Mouse (Mus musculus) hindbrain, postnatal 0 days (tissue): Measurements from ENCODE around the gene Olfr985. TPM values are rescaled to one million over a fixed set of nuclear protein-coding genes. Genes with fewer than 3 reads are reported as not detected.

Experiments used
- ATAC-seq: fragments of 200-750 bp; cut with Nextera tagmentation; 2 replicates; pipeline ENCODE4 v1.8.0; 2017; ENCODE audit warnings: mild to moderate bottlenecking, moderate TSS enrichment, moderate library complexity
- DNase-seq: peaks from one replicate; pipeline ENCODE4 v3.0.0-alpha.2; 2015; ENCODE audit warnings: low spot score
- H3K27ac ChIP-seq: fragments of 300-500 bp; sonication (generic); 2 replicates; pipeline ENCODE4 v1.5.1; 2014; ENCODE audit warnings: mild to moderate bottlenecking
- H3K27me3 ChIP-seq: fragments of 300-500 bp; sonication (generic); 2 replicates; pipeline ENCODE4 v1.6.1; 2014; ENCODE audit warnings: low read length, mixed read lengths; ENCODE audit not compliant: insufficient read depth
- H3K36me3 ChIP-seq: fragments of 300-500 bp; sonication (generic); 2 replicates; pipeline ENCODE4 v1.6.1; 2014; ENCODE audit warnings: low read length, mixed read lengths; ENCODE audit not compliant: insufficient read depth
- H3K4me1 ChIP-seq: fragments of 300-500 bp; sonication (generic); 2 replicates; pipeline ENCODE4 v1.6.1; 2014; ENCODE audit warnings: antibody characterized with exemption, low read length, mixed read lengths; ENCODE audit not compliant: insufficient read depth
- H3K4me2 ChIP-seq: fragments of 300-500 bp; sonication (generic); 2 replicates; pipeline ENCODE4 v1.6.1; 2014; ENCODE audit warnings: low read depth, mild to moderate bottlenecking, low read length, moderate library complexity, mixed read lengths
- H3K4me3 ChIP-seq: fragments of 300-500 bp; sonication (generic); 2 replicates; pipeline ENCODE4 v1.5.1; 2014; ENCODE audit warnings: low read length
- H3K9ac ChIP-seq: fragments of 300-500 bp; sonication (generic); replicated peaks from 2 replicates; pipeline ENCODE4 v1.6.1; 2014; ENCODE audit warnings: mild to moderate bottlenecking, low read length, moderate library complexity, mixed read lengths
- H3K9me3 ChIP-seq: fragments of 300-500 bp; sonication (generic); 2 replicates; pipeline ENCODE4 v1.6.1; 2016; ENCODE audit warnings: low read length, mixed read lengths
- CTCF ChIP-seq: IDR thresholded peaks from 2 replicates; pipeline ENCODE4 v1.5.1; 2016; ENCODE audit warnings: antibody characterized with exemption, control low read depth, low read depth
- WGBS: fragments of 180-500 bp; shearing (Covaris S2); extraction: QIAGEN DNeasy Blood & Tissue Kit; methylation state at CpG from one replicate; pipeline ENCODE4 v1.1.7; 2014; 5-methylcytosine and 5-hydroxymethylcytosine counted together
- polyA plus RNA-seq: library from polyadenylated mRNA; unstranded; fragments of >200 nt; fragmentation: Nextera tagmentation; extraction: Ambion mirVana; gene quantifications from 2 replicates; pipeline ENCODE4 v1.2.1, GENCODE M21; 2015
- total RNA-seq: library from RNA; depleted of rRNA; stranded (reverse); fragments of >200 nt; gene quantifications from 2 replicates; pipeline ENCODE4 v1.2.3, GENCODE M21; 2014; rRNA removed

Olfr985 gene
- total and polyA plus RNA-seq, 2 experiments from 2014 or later, result not detected

- no peak for TF ChIP-seq CTCF
- no peak for DNase-seq
- Histone ChIP-seq H3K4me2 (no peak overlapping the region), H3K4me1 (no peaks in the 10 kb centered on the region), H3K27ac (no peak overlapping the region), H3K9ac (no peak overlapping the region), H3K36me3 (no peaks in the 10 kb centered on the region), H3K27me3 (no peaks in the 10 kb centered on the region), H3K9me3 (no peaks in the 10 kb centered on the region), H3K4me3 (no peak overlapping the region)
- ATAC-seq, result no peak
- WGBS, result 86% methylated on average over 1 of the region's 1 CpGs
Observed at GRCm38 (mm10) chr9:40130556-40130955, 572 bp upstream of the Olfr985 start.

- H3K27ac ChIP-seq, result no peak overlapping the region
- H3K4me3 ChIP-seq, result no peak overlapping the region
- H3K27me3 ChIP-seq, result no peaks in the 10 kb centered on the region
- H3K36me3 ChIP-seq, result no peaks in the 10 kb centered on the region
- H3K9me3 ChIP-seq, result no peaks in the 10 kb centered on the region
- no peak overlapping the region for H3K9ac ChIP-seq
- TF ChIP-seq CTCF, result no peak
- ATAC-seq, result no peak
- H3K4me1 ChIP-seq, result no peaks in the 10 kb centered on the region
- no peak overlapping the region for H3K4me2 ChIP-seq
- DNase-seq, result no peak
- WGBS, result 66% methylated on average over 5 of the region's 5 CpGs
Observed at GRCm38 (mm10) chr9:40117287-40117659, 12.7 kb downstream of the Olfr985 start.

- no peaks in the 10 kb centered on the region for H3K36me3 ChIP-seq
- H3K27me3 ChIP-seq, result no peaks in the 10 kb centered on the region
- TF ChIP-seq CTCF, result no peak
- H3K4me3 ChIP-seq, result no peak overlapping the region
- H3K27ac ChIP-seq, result no peak overlapping the region
- 62% methylated on average over 10 of the region's 10 CpGs for whole genome bisulfite sequencing
- H3K4me2 ChIP-seq, result no peak overlapping the region
- DNase-seq, result no peak
- H3K4me1 ChIP-seq, result no peaks in the 10 kb centered on the region
- H3K9ac ChIP-seq, result no peak overlapping the region
- no peak for ATAC-seq
- H3K9me3 ChIP-seq, result no peaks in the 10 kb centered on the region
Observed at GRCm38 (mm10) chr9:40116645-40117286, 13.2 kb downstream of the Olfr985 start.

GRCm38 (mm10) chr9:40114106-40114505, 15.9 kb downstream of the Olfr985 start, which contains the start of gene Olfr984:
TSS of gene Olfr984 (minus strand) at chr9:40114206.
- Histone ChIP-seq H3K9me3 (no peaks in the 10 kb centered on the region), H3K4me1 (no peaks in the 10 kb centered on the region), H3K27me3 (no peaks in the 10 kb centered on the region), H3K4me3 (no peak within 1 kb of the TSS), H3K4me2 (no peak within 1 kb of the TSS), H3K9ac (no peak within 1 kb of the TSS), H3K36me3 (no peaks in the 10 kb centered on the region), H3K27ac (no peak within 1 kb of the TSS)
- DNase-seq (no peak), ATAC-seq (no peak)
- no peak for TF ChIP-seq CTCF
- WGBS, result 77% methylated on average over 2 of the region's 2 CpGs

GRCm38 (mm10) chr9:40094769-40095168, 35.2 kb downstream of the Olfr985 start:
- Histone ChIP-seq H3K4me1 (no peaks in the 10 kb centered on the region), H3K36me3 (no peaks in the 10 kb centered on the region), H3K9ac (no peak overlapping the region), H3K9me3 (no peaks in the 10 kb centered on the region), H3K27ac (no peak overlapping the region), H3K4me3 (no peak overlapping the region), H3K27me3 (no peaks in the 10 kb centered on the region), H3K4me2 (no peak overlapping the region)
- ATAC-seq (no peak), DNase-seq (no peak)
- WGBS, result 56% methylated on average over 3 of the region's 3 CpGs
- no peak for TF ChIP-seq CTCF

- no peak for TF ChIP-seq CTCF
- Histone ChIP-seq H3K4me1 (no peaks in the 10 kb centered on the region), H3K27me3 (no peaks in the 10 kb centered on the region), H3K9me3 (no peaks in the 10 kb centered on the region), H3K27ac (no peak within 1 kb of the TSS), H3K4me2 (no peak within 1 kb of the TSS), H3K4me3 (no peak within 1 kb of the TSS), H3K36me3 (no peaks in the 10 kb centered on the region), H3K9ac (no peak within 1 kb of the TSS)
- no peak for ATAC-seq
- no peak for DNase-seq
- WGBS, result 85% methylated on average over 2 of the region's 2 CpGs
Observed at GRCm38 (mm10) chr9:40093495-40093894, 36.5 kb downstream of the Olfr985 start, which contains the start of gene Olfr983. TSS of gene Olfr983 (minus strand) at chr9:40093595.

Other genes with a start within 250 kb of the Olfr985 start
- not detected in 2 replicates for gene Olfr229, start 222.8 kb downstream of the Olfr985 start, total RNA-seq
- gene Olfr229, start 222.8 kb downstream of the Olfr985 start, polyA plus RNA-seq, result not detected in 2 replicates
- not detected in 2 replicates for gene Olfr974, start 192.7 kb downstream of the Olfr985 start, total RNA-seq
- gene Olfr974, start 192.7 kb downstream of the Olfr985 start, polyA plus RNA-seq, result not detected in 2 replicates
- not detected in 2 replicates for gene Olfr975, start 178.1 kb downstream of the Olfr985 start, total RNA-seq
- gene Olfr975, start 178.1 kb downstream of the Olfr985 start, polyA plus RNA-seq, result 0.05 TPM in 1 of 2 replicates, not detected in the other
- gene Olfr976, start 169.1 kb downstream of the Olfr985 start, total RNA-seq, result not detected in 2 replicates
- not detected in 2 replicates for gene Olfr976, start 169.1 kb downstream of the Olfr985 start, polyA plus RNA-seq
- not detected in 2 replicates for gene Olfr978, start 138.1 kb downstream of the Olfr985 start, total RNA-seq
- not detected in 2 replicates for gene Olfr978, start 138.1 kb downstream of the Olfr985 start, polyA plus RNA-seq
- not detected in 2 replicates for gene Olfr979, start 126.7 kb downstream of the Olfr985 start, total RNA-seq
- gene Olfr979, start 126.7 kb downstream of the Olfr985 start, polyA plus RNA-seq, result not detected in 2 replicates
- not detected in 2 replicates for gene Olfr980, start 120.6 kb downstream of the Olfr985 start, total RNA-seq
- not detected in 2 replicates for gene Olfr980, start 120.6 kb downstream of the Olfr985 start, polyA plus RNA-seq
- not detected in 2 replicates for gene Olfr981, start 108.7 kb downstream of the Olfr985 start, total RNA-seq
- gene Olfr981, start 108.7 kb downstream of the Olfr985 start, polyA plus RNA-seq, result not detected in 2 replicates
- not detected in 2 replicates for gene Olfr982, start 56.4 kb downstream of the Olfr985 start, total RNA-seq
- not detected in 2 replicates for gene Olfr982, start 56.4 kb downstream of the Olfr985 start, polyA plus RNA-seq
- gene Olfr983, start 36.6 kb downstream of the Olfr985 start, total RNA-seq, result not detected in 2 replicates
- gene Olfr983, start 36.6 kb downstream of the Olfr985 start, polyA plus RNA-seq, result not detected in 2 replicates
- not detected in 2 replicates for gene Olfr984, start 16.0 kb downstream of the Olfr985 start, total RNA-seq
- not detected in 2 replicates for gene Olfr984, start 16.0 kb downstream of the Olfr985 start, polyA plus RNA-seq
- not detected in 2 replicates for gene Tmem225, start 17.9 kb upstream of the Olfr985 start, total RNA-seq
- not detected in 2 replicates for gene Tmem225, start 17.9 kb upstream of the Olfr985 start, polyA plus RNA-seq
- not detected in 2 replicates for gene Olfr986, start 50.7 kb upstream of the Olfr985 start, total RNA-seq
- not detected in 2 replicates for gene Olfr986, start 50.7 kb upstream of the Olfr985 start, polyA plus RNA-seq
- 8.1 TPM in 2 replicates for gene Zfp202, start 62.1 kb upstream of the Olfr985 start, total RNA-seq
- gene Zfp202, start 62.1 kb upstream of the Olfr985 start, polyA plus RNA-seq, result 4.9 TPM in 2 replicates
- gene Scn3b, start 139.0 kb upstream of the Olfr985 start, total RNA-seq, result 154 and 159 TPM in 2 replicates
- gene Scn3b, start 139.0 kb upstream of the Olfr985 start, polyA plus RNA-seq, result 94.5 and 109 TPM in 2 replicates